Mouse (Mus musculus) stomach, embryonic 16.5 days (tissue): ENCODE data around the gene Lamb2. TPM values are rescaled to one million over a fixed set of nuclear protein-coding genes. Genes with fewer than 3 reads are reported as not detected.

Experiments used
- ATAC-seq: fragments of 200-750 bp; cut with Nextera tagmentation; 2 replicates; pipeline ENCODE4 v1.8.0; 2017; ENCODE audit warnings: moderate number of reproducible peaks, moderate TSS enrichment; ENCODE audit not compliant: insufficient read depth, low FRiP score
- H3K27ac ChIP-seq: fragments of 300-500 bp; sonication (generic); 2 replicates; pipeline ENCODE4 v1.5.1; 2014; ENCODE audit warnings: low read length
- H3K27me3 ChIP-seq: fragments of 300-500 bp; sonication (generic); 2 replicates; pipeline ENCODE4 v1.6.1; 2014; ENCODE audit warnings: low read length, control low read depth, mixed read lengths; ENCODE audit not compliant: control insufficient read depth, insufficient read depth
- H3K36me3 ChIP-seq: fragments of 300-500 bp; sonication (generic); 2 replicates; pipeline ENCODE4 v1.6.1; 2014; ENCODE audit warnings: low read length; ENCODE audit not compliant: control insufficient read depth, insufficient read depth
- H3K4me1 ChIP-seq: fragments of 300-500 bp; sonication (generic); 2 replicates; pipeline ENCODE4 v1.6.1; 2014; ENCODE audit warnings: low read length, control low read depth, mixed read lengths; ENCODE audit not compliant: control insufficient read depth, insufficient read depth
- H3K4me2 ChIP-seq: fragments of 300-500 bp; sonication (generic); 2 replicates; pipeline ENCODE4 v1.6.1; 2014; ENCODE audit warnings: low read depth, low read length, mixed read lengths
- H3K4me3 ChIP-seq: fragments of 300-500 bp; sonication (generic); replicated peaks from 2 replicates; pipeline ENCODE4 v1.5.1; 2014; ENCODE audit warnings: mild to moderate bottlenecking, low read length
- H3K9ac ChIP-seq: fragments of 300-500 bp; sonication (generic); 2 replicates; pipeline ENCODE4 v1.6.1; 2014; ENCODE audit warnings: low read length
- H3K9me3 ChIP-seq: fragments of 300-500 bp; sonication (generic); replicated peaks from 2 replicates; pipeline ENCODE4 v1.6.1; 2016; ENCODE audit warnings: low read length, control low read depth; ENCODE audit not compliant: control insufficient read depth
- WGBS: fragments of 180-500 bp; shearing (Covaris S2); extraction: QIAGEN DNeasy Blood & Tissue Kit; methylation state at CpG from one replicate; pipeline ENCODE4 v1.1.7; 2014; 5-methylcytosine and 5-hydroxymethylcytosine counted together
- polyA plus RNA-seq: library from polyadenylated mRNA; unstranded; fragments of >200 nt; fragmentation: Nextera tagmentation; extraction: Ambion mirVana; gene quantifications from 2 replicates; pipeline ENCODE4 v1.2.1, GENCODE M21; 2015

Gene Lamb2
- polyA plus RNA-seq, 1 experiment from 2014 or later = 61.4 TPM

- Histone ChIP-seq H3K27me3 (no peaks in the 10 kb centered on the region), H3K27ac (no peak overlapping the region), H3K4me2 (no peak overlapping the region), H3K9me3 (no peaks in the 10 kb centered on the region), H3K36me3 (no peaks in the 10 kb centered on the region), H3K9ac (no peak overlapping the region), H3K4me3 (no peak overlapping the region), H3K4me1 (peaks cover 21% of the 10 kb centered on the region)
- no peak for ATAC-seq
- 90% methylated on average over 10 of the region's 10 CpGs for WGBS
Observed at GRCm38 (mm10) chr9:108456953-108457352, 22.6 kb upstream of the Lamb2 start.

GRCm38 (mm10) chr9:108459939-108460318, 19.6 kb upstream of the Lamb2 start:
- Histone ChIP-seq H3K4me3 (peak overlapping the region; percentile 86), H3K9ac (peak overlapping the region; percentile 95), H3K27ac (peak overlapping the region; percentile 94), H3K4me1 (peaks cover 20% of the 10 kb centered on the region), H3K9me3 (no peaks in the 10 kb centered on the region), H3K4me2 (peak overlapping the region; percentile 80), H3K27me3 (no peaks in the 10 kb centered on the region), H3K36me3 (peaks cover 14% of the 10 kb centered on the region)
- no peak for ATAC-seq
- WGBS = 81% methylated on average over 1 of the region's 1 CpGs

- Histone ChIP-seq H3K27me3 (no peaks in the 10 kb centered on the region), H3K9ac (peak within 1 kb of the TSS; percentile 95), H3K9me3 (no peaks in the 10 kb centered on the region), H3K36me3 (peaks cover 14% of the 10 kb centered on the region), H3K4me2 (peak within 1 kb of the TSS; percentile 80), H3K27ac (peak within 1 kb of the TSS; percentile 94), H3K4me3 (peak within 1 kb of the TSS; percentile 86), H3K4me1 (peaks cover 20% of the 10 kb centered on the region)
- WGBS = under 1% methylated on average over 52 of the region's 52 CpGs
- peak; percentile 76 for ATAC-seq
Observed at GRCm38 (mm10) chr9:108460319-108461178, 19.0 kb upstream of the Lamb2 start, which contains the start of gene Ccdc71. TSS of gene Ccdc71 (plus strand) at chr9:108460527.

DNA sequence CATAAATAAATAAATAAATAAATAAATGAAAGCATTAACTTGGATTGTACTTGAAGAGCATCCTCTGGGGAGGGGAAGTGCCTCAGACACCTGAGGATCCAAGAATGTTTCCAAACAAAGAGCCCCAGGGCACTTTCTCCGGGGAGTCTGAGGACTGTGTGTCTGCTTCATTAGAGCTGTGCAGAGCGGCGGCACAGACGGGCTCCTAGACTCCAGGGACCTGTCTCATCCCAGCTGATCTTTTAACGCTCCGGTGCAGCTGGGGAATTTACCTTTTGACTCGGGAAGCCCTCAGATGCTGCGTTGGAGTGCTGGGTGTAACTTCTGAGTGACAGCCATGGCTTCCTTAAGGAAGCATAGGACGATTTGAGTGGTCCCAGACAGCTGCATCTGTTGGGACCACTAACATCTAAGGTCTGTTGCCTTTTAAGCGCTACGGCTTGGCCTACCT, 18.3 kb upstream of the Lamb2 start, which contains the start of gene Klhdc8b:
Klhdc8b (minus strand) TSS at position 401 of the 451 bp plus-strand sequence.
- Histone ChIP-seq H3K9me3 (no peaks in the 10 kb centered on the region), H3K4me2 (peak within 1 kb of the TSS; percentile 80), H3K4me1 (peaks cover 20% of the 10 kb centered on the region), H3K27ac (peak within 1 kb of the TSS; percentile 94), H3K36me3 (peaks cover 14% of the 10 kb centered on the region), H3K27me3 (no peaks in the 10 kb centered on the region), H3K4me3 (peak within 1 kb of the TSS; percentile 86), H3K9ac (peak within 1 kb of the TSS; percentile 95)
- WGBS = 17% methylated on average over 11 of the region's 11 CpGs
- ATAC-seq = no peak

- Histone ChIP-seq H3K4me1 (peaks cover 20% of the 10 kb centered on the region), H3K4me2 (peak overlapping the region; percentile 80), H3K27me3 (no peaks in the 10 kb centered on the region), H3K4me3 (peak overlapping the region; percentile 86), H3K9ac (peak overlapping the region; percentile 95), H3K36me3 (peaks cover 14% of the 10 kb centered on the region), H3K9me3 (no peaks in the 10 kb centered on the region), H3K27ac (peak overlapping the region; percentile 94)
- 67% methylated on average over 5 of the region's 5 CpGs for WGBS
- no peak for ATAC-seq
Observed at GRCm38 (mm10) chr9:108461675-108462074, 17.9 kb upstream of the Lamb2 start.

- H3K36me3 ChIP-seq = peaks cover 14% of the 10 kb centered on the region
- peak; percentile 86 for ATAC-seq
- peak overlapping the region; percentile 86 for H3K4me3 ChIP-seq
- peak overlapping the region; percentile 95; the same call in 1 of the 2 replicates for H3K9ac ChIP-seq
- no peaks in the 10 kb centered on the region for H3K27me3 ChIP-seq
- H3K27ac ChIP-seq = peak overlapping the region; percentile 94
- peaks cover 20% of the 10 kb centered on the region for H3K4me1 ChIP-seq
- no peaks in the 10 kb centered on the region for H3K9me3 ChIP-seq
- WGBS = 38% methylated on average over 10 of the region's 10 CpGs
- H3K4me2 ChIP-seq = peak overlapping the region; percentile 80
Observed at GRCm38 (mm10) chr9:108462192-108462591, 17.3 kb upstream of the Lamb2 start.

- Histone ChIP-seq H3K4me3 (no peak overlapping the region), H3K27me3 (no peaks in the 10 kb centered on the region), H3K9me3 (no peaks in the 10 kb centered on the region), H3K9ac (0 out of 2 replicates have a peak overlapping the region, but pooled peaks have one; percentile 19), H3K4me1 (peaks cover 20% of the 10 kb centered on the region), H3K36me3 (peaks cover 14% of the 10 kb centered on the region), H3K27ac (no peak overlapping the region), H3K4me2 (no peak overlapping the region)
- WGBS = 93% methylated on average over 9 of the region's 9 CpGs
- ATAC-seq = no peak
Observed at GRCm38 (mm10) chr9:108463713-108464112, 15.8 kb upstream of the Lamb2 start.

DNA sequence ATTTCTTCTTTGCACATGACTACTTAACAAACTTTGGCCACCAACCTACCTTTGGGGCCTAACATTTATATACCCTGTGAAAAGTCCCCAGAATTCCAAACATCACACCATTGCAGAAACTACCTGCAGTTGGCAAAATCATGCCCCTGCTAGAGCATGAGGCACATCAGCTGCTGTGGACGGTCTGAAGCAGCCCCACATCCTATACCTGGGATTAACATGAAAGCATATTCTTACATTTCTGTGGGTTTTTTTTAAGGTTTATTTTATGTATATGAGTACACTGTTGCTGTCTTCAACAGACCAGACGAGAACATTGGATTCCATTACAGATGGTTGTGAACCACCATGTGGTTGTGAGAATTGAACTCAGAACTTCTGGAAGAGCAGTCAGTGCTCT, 13.3 kb upstream of the Lamb2 start:
- no peak overlapping the region for H3K4me3 ChIP-seq
- 89% methylated on average over 2 of the region's 2 CpGs for WGBS
- no peak overlapping the region for H3K4me2 ChIP-seq
- H3K9ac ChIP-seq = no peak overlapping the region
- no peaks in the 10 kb centered on the region for H3K27me3 ChIP-seq
- H3K36me3 ChIP-seq = peaks cover 14% of the 10 kb centered on the region
- H3K9me3 ChIP-seq = no peaks in the 10 kb centered on the region
- peaks cover 15% of the 10 kb centered on the region for H3K4me1 ChIP-seq
- H3K27ac ChIP-seq = no peak overlapping the region
- no peak for ATAC-seq

DNA sequence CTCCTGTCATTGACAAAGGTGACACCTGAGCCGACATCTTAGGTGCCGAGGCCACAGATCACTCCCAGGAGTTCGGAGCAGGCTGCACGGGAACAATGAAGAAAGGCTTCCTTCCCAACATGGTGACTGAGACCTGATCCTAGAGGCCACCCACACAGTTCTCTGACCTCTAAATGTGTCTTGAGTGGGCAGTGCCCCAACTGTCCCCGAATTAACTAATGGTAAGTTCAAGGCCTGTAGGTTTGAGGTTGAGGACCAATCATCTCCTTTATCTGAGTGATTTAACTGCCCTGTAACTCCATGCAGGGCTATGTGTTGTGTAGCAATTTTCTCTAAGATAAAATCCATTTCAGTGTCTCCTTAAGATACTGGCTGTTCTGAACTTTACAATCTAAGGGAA, 10.1 kb upstream of the Lamb2 start:
- Histone ChIP-seq H3K36me3 (peaks cover under 1% of the 10 kb centered on the region; the same call in 1 of the 2 replicates), H3K9me3 (no peaks in the 10 kb centered on the region), H3K4me3 (no peak overlapping the region), H3K27ac (no peak overlapping the region), H3K27me3 (no peaks in the 10 kb centered on the region), H3K4me1 (no peaks in the 10 kb centered on the region), H3K4me2 (no peak overlapping the region), H3K9ac (no peak overlapping the region)
- 55% methylated on average over 5 of the region's 5 CpGs for WGBS
- no peak for ATAC-seq
